Mouse (Mus musculus) kidney, embryonic 16.5 days (tissue): Measurements from ENCODE around the gene Mast4. TPM values are rescaled to one million over a fixed set of nuclear protein-coding genes. Genes with fewer than 3 reads are reported as not detected.
A peak's percentile ranks its signal among the peaks of the same experiment; 100 is the strongest.

Experiments
- ATAC-seq: fragments of 200-750 bp; cut with Nextera tagmentation; 2 replicates; pipeline ENCODE4 v1.8.0; 2017; ENCODE audit warnings: moderate TSS enrichment; ENCODE audit not compliant: low FRiP score, low TSS enrichment
- H3K27ac ChIP-seq: fragments of 300-500 bp; sonication (generic); 2 replicates; pipeline ENCODE4 v1.5.1; 2014; ENCODE audit warnings: low read length
- H3K27me3 ChIP-seq: fragments of 300-500 bp; sonication (generic); 2 replicates; pipeline ENCODE4 v1.6.1; 2014; ENCODE audit warnings: low read length, control low read depth, mixed read lengths; ENCODE audit not compliant: insufficient read depth
- H3K36me3 ChIP-seq: fragments of 300-500 bp; sonication (generic); 2 replicates; pipeline ENCODE4 v1.6.1; 2014; ENCODE audit warnings: low read length, control low read depth, mixed read lengths; ENCODE audit not compliant: insufficient read depth
- H3K4me1 ChIP-seq: fragments of 300-500 bp; sonication (generic); 2 replicates; pipeline ENCODE4 v1.6.1; 2014; ENCODE audit warnings: low read length, control low read depth, mixed read lengths; ENCODE audit not compliant: insufficient read depth
- H3K4me2 ChIP-seq: fragments of 300-500 bp; sonication (generic); replicated peaks from 2 replicates; pipeline ENCODE4 v1.6.1; 2014; ENCODE audit warnings: low read depth, low read length
- H3K4me3 ChIP-seq: fragments of 300-500 bp; sonication (generic); 2 replicates; pipeline ENCODE4 v1.5.1; 2014; ENCODE audit warnings: mild to moderate bottlenecking, low read length
- H3K9ac ChIP-seq: fragments of 300-500 bp; sonication (generic); replicated peaks from 2 replicates; pipeline ENCODE4 v1.6.1; 2014; ENCODE audit warnings: low read length
- H3K9me3 ChIP-seq: fragments of 300-500 bp; sonication (generic); 2 replicates; pipeline ENCODE4 v1.6.1; 2016; ENCODE audit warnings: low read length, control low read depth
- WGBS: fragments of 180-500 bp; shearing (Covaris S2); extraction: QIAGEN DNeasy Blood & Tissue Kit; methylation state at CpG from one replicate; pipeline ENCODE4 v1.1.7; 2014; 5-methylcytosine and 5-hydroxymethylcytosine counted together
- polyA plus RNA-seq: library from polyadenylated mRNA; unstranded; fragments of >200 nt; fragmentation: Nextera tagmentation; extraction: Ambion mirVana; gene quantifications from 2 replicates; pipeline ENCODE4 v1.2.1, GENCODE M21; 2015

The Mast4 gene
- polyA plus RNA-seq, 1 experiment from 2014 or later = 19.9 TPM

DNA sequence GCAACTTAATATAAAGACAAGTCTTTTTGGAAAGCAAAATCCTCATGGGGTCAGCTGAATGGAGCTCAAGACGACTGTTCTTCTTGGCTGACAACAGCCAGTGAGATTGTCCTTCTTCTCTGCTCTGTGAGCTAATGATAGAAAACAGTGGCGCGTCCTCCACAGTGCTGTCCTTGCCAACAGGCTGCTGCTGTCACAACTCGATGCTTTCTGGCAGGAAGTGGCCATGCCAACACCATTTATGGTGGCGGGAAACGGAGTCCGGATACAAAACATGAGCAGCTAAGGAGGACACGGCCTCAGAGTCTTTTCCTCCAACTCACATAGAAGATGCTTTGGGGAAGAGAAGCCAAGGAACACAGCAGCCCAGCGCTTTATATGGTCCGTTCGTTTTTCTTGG, 340.2 kb downstream of the Mast4 start:
- Histone ChIP-seq H3K9me3 (no peaks in the 10 kb centered on the region), H3K27me3 (no peaks in the 10 kb centered on the region), H3K9ac (no peak overlapping the region), H3K4me3 (no peak overlapping the region), H3K36me3 (no peaks in the 10 kb centered on the region), H3K27ac (no peak overlapping the region), H3K4me2 (no peak overlapping the region), H3K4me1 (peaks cover 7% of the 10 kb centered on the region; the same call in 1 of the 2 replicates)
- no peak for ATAC-seq
- 87% methylated on average over 11 of the region's 11 CpGs for WGBS

DNA sequence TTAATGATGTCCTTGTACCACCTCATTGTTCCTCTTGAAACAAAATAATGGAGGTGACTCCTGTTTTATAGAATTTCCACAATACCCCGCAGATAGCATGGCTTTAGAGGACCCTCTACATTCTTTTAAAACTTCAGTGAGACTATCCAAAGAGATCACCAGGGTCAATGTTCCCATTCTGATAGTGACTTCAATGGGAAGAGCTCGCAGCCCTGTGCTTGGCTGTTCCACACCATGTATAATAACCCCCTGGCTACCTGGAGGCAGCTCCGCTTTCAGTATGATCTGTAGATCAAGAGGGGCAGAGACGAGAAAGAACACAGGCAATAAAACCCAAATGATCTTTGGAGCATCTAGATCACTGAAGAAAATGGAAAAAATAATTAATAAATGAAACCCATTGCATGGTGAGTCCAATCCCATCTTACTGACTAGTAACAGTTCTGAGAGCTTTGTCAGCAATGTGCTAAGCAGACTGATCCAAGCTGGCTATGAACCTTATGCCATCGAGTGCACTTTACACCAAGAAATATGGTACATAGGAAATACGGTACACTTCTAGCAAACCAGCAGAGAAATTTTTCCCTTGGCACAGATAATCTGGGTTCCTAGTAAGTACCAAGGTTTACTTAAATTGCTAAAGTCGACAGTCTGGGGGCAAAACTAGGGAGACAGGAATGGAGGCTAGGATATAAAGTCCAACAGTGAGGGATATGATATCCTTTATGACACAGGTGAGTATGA, 341.4 kb downstream of the Mast4 start:
- no peak overlapping the region for H3K9ac ChIP-seq
- no peaks in the 10 kb centered on the region for H3K9me3 ChIP-seq
- no peak overlapping the region for H3K27ac ChIP-seq
- no peaks in the 10 kb centered on the region for H3K36me3 ChIP-seq
- H3K4me2 ChIP-seq = no peak overlapping the region
- WGBS = 83% methylated on average over 7 of the region's 7 CpGs
- no peak for ATAC-seq
- no peak overlapping the region for H3K4me3 ChIP-seq
- peaks cover 7% of the 10 kb centered on the region; the same call in 1 of the 2 replicates for H3K4me1 ChIP-seq
- H3K27me3 ChIP-seq = no peaks in the 10 kb centered on the region

DNA sequence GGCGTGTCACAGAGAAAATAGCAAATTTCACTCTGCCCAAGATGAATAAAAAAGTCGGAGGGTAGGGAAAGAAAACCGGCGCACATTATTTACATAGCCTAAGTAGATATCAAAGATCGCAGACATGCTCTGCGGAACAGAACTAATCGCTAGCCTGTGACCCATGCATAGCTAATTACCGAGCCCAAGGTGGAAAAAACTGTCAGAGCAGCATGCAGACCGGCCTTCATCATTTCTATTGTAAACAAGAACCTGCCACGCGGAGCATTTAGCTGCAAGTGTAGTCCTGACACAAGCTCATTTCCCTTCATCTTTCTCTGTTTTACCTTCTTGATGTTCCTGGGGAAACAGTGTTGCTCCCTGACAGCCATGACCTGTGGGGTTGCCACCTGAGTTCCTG, 342.4 kb downstream of the Mast4 start:
- Histone ChIP-seq H3K4me3 (no peak overlapping the region), H3K4me2 (no peak overlapping the region), H3K9ac (no peak overlapping the region), H3K27me3 (no peaks in the 10 kb centered on the region), H3K27ac (no peak overlapping the region), H3K4me1 (peaks cover 7% of the 10 kb centered on the region; the same call in 1 of the 2 replicates), H3K36me3 (no peaks in the 10 kb centered on the region), H3K9me3 (no peaks in the 10 kb centered on the region)
- ATAC-seq = no peak
- WGBS = 30% methylated on average over 11 of the region's 11 CpGs

DNA sequence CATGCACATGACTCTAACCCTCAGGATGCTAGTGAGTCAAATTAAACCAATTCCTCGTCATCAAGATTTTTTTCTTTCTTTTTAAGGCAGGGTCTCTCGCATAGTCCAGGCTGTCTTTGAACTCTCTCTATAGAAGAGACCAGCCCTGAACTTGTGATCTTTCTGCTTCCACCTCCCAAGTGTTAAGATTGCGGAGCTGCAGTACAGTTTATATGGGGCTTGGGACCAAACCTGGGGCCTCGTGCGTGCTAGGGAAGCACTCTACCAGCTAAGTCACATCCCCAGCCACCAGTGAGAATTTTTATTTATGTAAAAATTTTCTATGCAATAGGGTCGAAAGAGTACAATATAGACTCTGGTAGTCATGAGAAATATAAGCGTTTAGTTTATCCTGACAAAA, 343.1 kb downstream of the Mast4 start:
- H3K27ac ChIP-seq = no peak overlapping the region
- H3K9ac ChIP-seq = no peak overlapping the region
- H3K36me3 ChIP-seq = no peaks in the 10 kb centered on the region
- no peak overlapping the region for H3K4me2 ChIP-seq
- H3K27me3 ChIP-seq = no peaks in the 10 kb centered on the region
- no peak overlapping the region for H3K4me3 ChIP-seq
- no peak for ATAC-seq
- no peaks in the 10 kb centered on the region for H3K9me3 ChIP-seq
- WGBS = 87% methylated on average over 7 of the region's 7 CpGs
- H3K4me1 ChIP-seq = peaks cover 7% of the 10 kb centered on the region; the same call in 1 of the 2 replicates

DNA sequence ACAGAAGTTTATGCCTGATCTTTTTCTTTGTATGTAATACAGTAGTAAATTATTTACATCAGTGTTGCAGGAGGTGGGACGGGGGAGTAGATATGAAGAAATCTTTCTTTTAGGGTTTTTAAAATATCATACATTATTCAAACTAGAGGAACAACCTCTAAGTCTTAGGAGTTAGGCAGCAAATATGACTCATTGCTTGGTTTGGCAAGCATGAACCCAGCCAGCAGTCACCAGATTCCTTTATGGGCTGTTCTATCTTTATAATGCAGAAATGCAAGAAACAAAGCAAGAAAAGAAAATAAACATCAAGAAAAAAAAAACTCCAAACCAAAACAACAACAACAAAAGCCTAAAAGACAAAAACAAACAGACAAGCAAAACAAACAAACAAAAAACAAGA, 344.2 kb downstream of the Mast4 start:
- H3K36me3 ChIP-seq = no peaks in the 10 kb centered on the region
- H3K9me3 ChIP-seq = no peaks in the 10 kb centered on the region
- ATAC-seq = no peak
- H3K4me1 ChIP-seq = peaks cover 7% of the 10 kb centered on the region; the same call in 1 of the 2 replicates
- no peaks in the 10 kb centered on the region for H3K27me3 ChIP-seq
- no peak overlapping the region for H3K4me2 ChIP-seq
- 60% methylated on average over 1 of the region's 1 CpGs for WGBS
- H3K27ac ChIP-seq = no peak overlapping the region
- no peak overlapping the region for H3K4me3 ChIP-seq
- H3K9ac ChIP-seq = no peak overlapping the region

DNA sequence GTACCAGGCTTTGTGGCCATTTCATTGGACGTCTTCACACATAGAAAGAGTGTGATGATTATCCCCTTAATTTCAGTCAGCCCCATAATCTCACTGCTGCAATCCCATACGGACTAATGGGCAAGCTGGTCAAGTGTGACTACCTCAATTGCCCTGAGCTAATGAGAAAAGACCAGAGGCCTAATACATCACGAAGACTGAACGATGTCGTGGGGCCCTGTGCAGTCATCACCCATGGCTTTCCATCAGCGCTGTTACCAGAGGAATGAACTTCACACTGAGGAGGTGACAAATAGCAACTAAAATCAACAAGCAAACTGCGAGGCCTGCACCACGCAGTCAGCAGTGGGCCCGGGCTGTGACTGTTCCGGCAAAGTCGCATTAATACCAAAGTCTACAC, 344.7 kb downstream of the Mast4 start:
- H3K4me2 ChIP-seq = no peak overlapping the region
- no peak overlapping the region for H3K9ac ChIP-seq
- peaks cover 7% of the 10 kb centered on the region; the same call in 1 of the 2 replicates for H3K4me1 ChIP-seq
- H3K27me3 ChIP-seq = no peaks in the 10 kb centered on the region
- peak overlapping the region; percentile 29; the same call in 1 of the 2 replicates for H3K27ac ChIP-seq
- WGBS = 30% methylated on average over 11 of the region's 11 CpGs
- no peak overlapping the region for H3K4me3 ChIP-seq
- 0 out of 2 replicates have a peak, but pooled peaks have one; percentile 71 for ATAC-seq
- no peaks in the 10 kb centered on the region for H3K36me3 ChIP-seq
- no peaks in the 10 kb centered on the region for H3K9me3 ChIP-seq

DNA sequence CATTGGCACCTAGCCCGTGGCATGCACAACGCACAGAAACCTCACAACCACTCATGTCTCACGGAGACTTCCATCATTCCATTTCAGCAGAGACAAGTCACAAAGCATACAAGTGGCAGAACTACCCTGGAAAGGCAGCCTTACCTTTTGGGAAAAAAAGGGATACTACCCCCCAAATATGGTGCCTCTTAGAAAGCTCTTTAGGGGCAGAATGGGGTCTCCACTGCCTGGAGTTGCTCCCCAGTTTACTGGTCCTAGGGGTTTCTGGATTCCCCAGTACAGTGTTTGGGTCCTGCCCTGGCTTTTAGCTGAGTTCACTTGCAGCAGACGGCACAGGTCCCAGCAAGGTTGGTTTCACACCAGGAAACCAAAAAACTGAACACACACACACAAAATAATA, 345.3 kb downstream of the Mast4 start:
- H3K27ac ChIP-seq = no peak overlapping the region
- ATAC-seq = no peak
- no peaks in the 10 kb centered on the region for H3K9me3 ChIP-seq
- 81% methylated on average over 4 of the region's 4 CpGs for WGBS
- peaks cover 7% of the 10 kb centered on the region; the same call in 1 of the 2 replicates for H3K4me1 ChIP-seq
- no peaks in the 10 kb centered on the region for H3K36me3 ChIP-seq
- no peaks in the 10 kb centered on the region for H3K27me3 ChIP-seq
- no peak overlapping the region for H3K4me2 ChIP-seq
- H3K4me3 ChIP-seq = no peak overlapping the region
- no peak overlapping the region for H3K9ac ChIP-seq

DNA sequence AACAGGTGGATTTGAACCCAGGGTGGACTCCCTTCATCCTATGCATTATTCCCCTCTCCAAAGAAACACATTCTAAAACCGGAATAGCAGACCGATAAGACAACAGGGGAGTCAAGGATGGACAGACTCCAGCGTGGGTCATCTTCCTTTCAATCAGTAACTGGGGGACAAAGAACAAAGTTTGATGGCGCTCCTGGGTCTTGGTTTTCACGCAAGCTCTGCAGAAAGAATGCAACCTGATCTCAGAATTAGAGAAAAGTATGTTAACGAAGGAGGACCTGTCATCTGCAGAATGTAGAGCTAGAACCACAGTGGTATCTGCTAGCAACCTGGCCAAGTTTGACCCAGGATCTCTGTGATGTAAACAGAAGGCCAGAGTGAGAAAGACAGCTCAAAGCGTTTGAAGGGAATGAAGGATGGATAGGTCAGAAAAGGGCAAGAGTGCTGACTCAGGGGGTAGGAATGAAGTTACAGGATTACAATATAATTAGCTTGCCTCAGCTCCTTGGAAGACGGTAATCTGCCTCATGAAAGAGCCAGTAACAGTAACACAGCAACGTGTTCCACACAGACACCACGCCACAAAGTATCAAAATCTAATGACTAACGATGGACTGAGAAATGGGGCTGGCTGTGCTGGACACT, 345.9 kb downstream of the Mast4 start:
- no peaks in the 10 kb centered on the region for H3K9me3 ChIP-seq
- peaks cover 7% of the 10 kb centered on the region; the same call in 1 of the 2 replicates for H3K4me1 ChIP-seq
- no peaks in the 10 kb centered on the region for H3K27me3 ChIP-seq
- H3K27ac ChIP-seq = no peak overlapping the region
- no peak overlapping the region for H3K4me2 ChIP-seq
- no peak overlapping the region for H3K4me3 ChIP-seq
- no peaks in the 10 kb centered on the region for H3K36me3 ChIP-seq
- no peak overlapping the region for H3K9ac ChIP-seq
- 72% methylated on average over 11 of the region's 11 CpGs for WGBS
- ATAC-seq = no peak

DNA sequence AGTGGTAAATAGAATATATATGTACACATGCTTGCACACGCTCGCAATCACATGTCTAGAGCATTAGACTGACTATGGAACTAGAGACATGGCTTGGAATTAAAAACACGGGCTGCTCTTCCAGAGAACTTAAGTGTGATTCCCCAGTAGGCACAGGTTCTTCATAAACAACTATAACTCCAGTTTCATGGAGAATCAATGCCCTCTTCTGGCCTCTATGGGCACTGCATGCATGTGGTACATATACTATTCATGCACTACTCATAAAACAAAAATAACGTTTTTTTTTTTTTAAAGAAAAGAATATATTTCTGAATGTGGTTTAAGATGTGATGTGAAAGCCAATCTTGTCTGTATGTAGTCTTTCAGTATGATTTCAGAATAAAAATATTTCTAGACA, 349.7 kb downstream of the Mast4 start:
- H3K4me2 ChIP-seq = no peak overlapping the region
- H3K27ac ChIP-seq = no peak overlapping the region
- no peak overlapping the region for H3K4me3 ChIP-seq
- peaks cover 1% of the 10 kb centered on the region; the same call in 1 of the 2 replicates for H3K4me1 ChIP-seq
- no peak overlapping the region for H3K9ac ChIP-seq
- 91% methylated on average over 4 of the region's 4 CpGs for WGBS
- no peaks in the 10 kb centered on the region for H3K36me3 ChIP-seq
- ATAC-seq = no peak
- H3K9me3 ChIP-seq = no peaks in the 10 kb centered on the region; the same call in 1 of the 2 replicates
- H3K27me3 ChIP-seq = no peaks in the 10 kb centered on the region

DNA sequence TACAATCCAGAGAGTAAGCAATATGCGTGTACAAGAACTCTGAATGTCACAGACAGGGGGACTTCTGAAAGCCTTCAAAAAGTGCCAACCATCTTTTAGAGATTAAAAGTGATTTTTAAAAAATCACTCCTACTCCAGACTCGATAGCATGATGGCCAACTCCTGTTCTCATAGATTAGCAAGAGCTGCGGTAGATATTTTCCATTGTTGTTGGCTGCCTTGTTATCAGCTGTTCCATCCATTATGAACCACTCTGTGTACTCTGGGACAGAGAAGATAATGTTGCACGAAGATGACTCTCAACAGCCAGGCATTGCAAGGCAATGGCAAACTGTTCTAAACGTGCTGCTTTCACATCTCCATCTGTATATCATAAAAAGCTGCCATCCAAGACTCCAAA, 360.4 kb downstream of the Mast4 start:
- WGBS = 84% methylated on average over 5 of the region's 5 CpGs

More for the DNA sequence above, 360.4 kb downstream of the Mast4 start:
- Histone ChIP-seq H3K4me3 (no peak overlapping the region), H3K27ac (no peak overlapping the region), H3K27me3 (no peaks in the 10 kb centered on the region), H3K4me2 (no peak overlapping the region), H3K4me1 (no peaks in the 10 kb centered on the region), H3K9me3 (no peaks in the 10 kb centered on the region), H3K36me3 (no peaks in the 10 kb centered on the region), H3K9ac (no peak overlapping the region)
- no peak for ATAC-seq
